Mouse (Mus musculus) lung, adult 18-20 months (tissue): ENCODE results near the gene Washc4.

Source experiments
- DNase-seq, 2 experiments: peaks; one replicate each; pipeline ENCODE4 v3.0.0; 2022; ENCODE audit warnings: mixed read lengths in 2 of 2

The Washc4 gene

DNA sequence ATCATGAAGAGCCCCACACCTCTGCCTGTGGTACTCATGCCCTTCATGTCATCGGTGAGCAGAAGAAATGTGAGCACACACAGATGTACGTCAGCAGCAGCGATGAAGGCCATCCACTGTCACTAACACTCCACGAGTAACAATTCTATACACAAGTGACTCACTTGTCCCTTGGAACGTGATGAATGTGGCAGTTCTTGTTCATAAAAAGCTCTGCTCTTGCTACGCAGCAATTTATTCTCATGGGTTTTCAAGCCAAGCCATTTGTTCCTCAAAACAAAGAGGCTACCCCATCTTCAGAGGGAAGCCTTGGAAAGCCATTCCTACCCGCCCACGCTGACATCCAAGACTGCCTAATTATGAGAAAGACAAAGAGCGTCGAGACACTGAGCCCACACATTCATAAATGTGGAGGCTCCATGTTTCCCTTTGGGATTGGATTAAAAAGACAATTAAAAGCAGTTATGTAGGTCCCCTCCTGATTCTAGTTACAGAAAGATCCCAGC is 96.4 kb downstream of the Washc4 start:
- DNase-seq, result no peak

DNA sequence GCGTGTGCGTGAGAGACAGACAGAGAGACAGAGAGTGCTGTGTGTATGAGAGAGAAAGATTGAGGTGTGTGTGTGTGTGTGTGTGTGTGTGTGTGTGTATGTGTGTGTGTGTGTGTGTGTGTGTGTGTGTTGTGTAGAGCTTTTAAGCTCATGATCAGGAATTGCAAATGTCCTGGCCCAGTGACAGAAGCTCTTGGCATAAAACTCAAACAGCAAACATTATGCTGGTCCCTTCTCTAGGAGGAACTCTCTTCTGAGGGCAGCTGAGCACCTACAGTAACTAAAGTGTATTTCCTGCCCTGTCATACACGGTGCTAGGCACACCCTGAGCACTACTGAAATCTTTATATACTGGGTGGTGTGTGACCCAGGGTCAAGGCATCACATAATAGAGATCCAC is 98.1 kb downstream of the Washc4 start:
- peak in 1 of 2 experiments; percentile 58 for DNase-seq

DNA sequence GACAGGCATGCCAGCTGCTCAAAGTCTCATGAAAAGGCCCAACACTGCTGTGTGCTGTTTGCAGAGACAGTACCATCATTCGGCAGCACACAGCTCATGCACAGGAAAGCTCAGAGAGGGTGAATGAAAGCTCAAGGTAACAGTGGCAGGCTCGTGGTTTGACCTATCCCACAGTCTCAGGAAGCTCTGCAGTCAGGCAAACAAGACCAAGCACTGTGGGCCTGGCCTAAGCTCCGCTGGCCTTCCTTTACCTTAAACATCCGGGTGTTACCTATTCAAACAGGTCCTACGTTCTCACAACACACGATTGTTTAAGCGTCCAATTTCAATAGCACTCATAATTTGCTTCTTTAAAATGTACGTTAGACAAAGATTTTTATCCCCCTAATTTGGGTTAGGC is 100.6 kb downstream of the Washc4 start:
- no peak for DNase-seq

DNA sequence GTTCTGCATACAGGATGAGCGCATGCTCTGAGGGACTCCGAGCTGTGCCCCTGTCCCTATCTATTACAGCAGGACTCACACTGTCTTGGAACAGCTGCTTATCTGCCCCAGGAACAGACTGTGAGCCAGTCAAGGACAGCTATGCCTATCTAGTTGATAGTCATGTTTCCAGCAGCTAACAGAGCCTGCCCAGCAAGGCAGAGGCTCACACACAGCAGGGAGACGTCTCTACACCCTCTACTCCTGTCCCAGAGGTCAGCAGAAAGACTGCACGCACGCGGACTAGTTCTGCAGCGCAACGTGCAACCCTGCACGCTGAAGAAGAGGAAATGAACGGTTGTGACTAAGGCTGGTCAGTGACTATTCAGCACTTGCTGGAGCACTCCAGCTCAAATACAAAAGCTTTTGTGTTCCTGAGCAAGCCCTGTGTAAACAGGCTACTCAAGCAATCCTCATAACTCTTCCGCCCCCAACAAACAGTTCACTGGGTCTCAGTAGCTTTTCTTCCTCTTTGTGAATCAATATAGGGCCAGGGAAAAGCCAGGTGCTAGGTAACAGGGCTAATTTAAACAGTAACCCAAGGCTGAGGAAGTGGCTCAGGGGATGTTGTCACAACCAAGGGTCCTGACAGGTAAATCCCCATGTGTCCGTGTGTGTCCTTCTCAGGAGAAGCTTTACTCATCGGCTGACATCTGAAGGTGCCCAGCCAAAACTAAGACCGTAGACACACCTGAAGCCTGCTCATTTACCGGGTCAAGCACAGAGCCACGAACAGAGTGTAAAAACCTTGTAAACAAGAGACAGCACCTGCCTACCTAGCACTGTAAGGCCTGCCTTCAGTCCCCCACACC is 101.5 kb downstream of the Washc4 start:
- DNase-seq, result peak; percentile 61 to 73

DNA sequence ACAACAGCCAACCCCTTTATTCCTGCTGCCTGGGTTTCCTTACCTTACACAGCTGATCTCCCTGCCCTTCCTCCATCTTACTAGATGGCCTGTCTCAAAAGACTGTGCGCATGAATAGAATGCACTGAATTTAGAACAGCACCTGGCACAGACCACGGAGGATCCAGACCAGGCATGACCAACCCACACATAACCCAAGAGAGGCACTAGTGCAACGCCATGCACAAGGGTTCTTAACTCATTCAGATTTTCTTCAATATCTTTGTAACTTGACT is 102.1 kb downstream of the Washc4 start:
- DNase-seq, result no peak
